Mouse (Mus musculus): ENCODE results near the gene Vamp2. TPM values are rescaled to one million over a fixed set of nuclear protein-coding genes. Genes with fewer than 3 reads are reported as not detected.

Gene Vamp2
- polyA plus RNA-seq, 1 experiment from 2014 or later, result 282 TPM

DNA sequence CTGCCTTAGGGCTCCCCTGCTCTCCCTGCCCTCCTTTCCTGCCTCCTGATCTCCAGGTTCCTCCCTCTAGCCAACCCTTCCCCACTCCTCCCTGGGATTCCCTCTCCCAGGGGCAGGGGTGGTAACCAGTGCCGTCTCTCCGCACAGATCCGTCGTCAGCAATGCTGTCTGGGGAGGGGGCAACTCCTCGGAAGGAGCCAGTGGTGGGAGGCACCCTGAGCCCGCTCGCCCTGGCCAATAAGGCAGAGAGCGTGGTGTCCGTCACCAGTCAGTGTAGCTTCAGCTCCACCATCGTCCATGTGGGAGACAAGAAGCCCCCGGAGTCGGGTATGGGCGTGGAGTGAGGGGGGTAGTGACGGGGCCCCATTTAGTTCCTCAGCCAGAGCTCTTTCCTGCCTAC, 16.2 kb downstream of the Vamp2 start:
- ATAC-seq (ENCODE audit: low read depth), result no peak
- H3K27me3 ChIP-seq, result no peaks in the 10 kb centered on the region
- WGBS, result 91% methylated on average over 14 of the region's 14 CpGs
- no peak overlapping the region for H3K4me2 ChIP-seq
- peaks cover 89% of the 10 kb centered on the region for H3K36me3 ChIP-seq
- H3K4me1 ChIP-seq (replicated peaks), result peaks cover 17% of the 10 kb centered on the region
- H3K4me3 ChIP-seq, result no peak overlapping the region
- no peak overlapping the region for H3K27ac ChIP-seq (replicated peaks)
- no peak overlapping the region for H3K9ac ChIP-seq
- no peaks in the 10 kb centered on the region for H3K9me3 ChIP-seq

- Histone ChIP-seq H3K9ac (no peak overlapping the region), H3K9me3 (no peaks in the 10 kb centered on the region), H3K27me3 (no peaks in the 10 kb centered on the region), H3K4me3 (no peak overlapping the region), H3K4me2 (no peak overlapping the region), H3K27ac (replicated peaks) (no peak overlapping the region), H3K36me3 (peaks cover 90% of the 10 kb centered on the region), H3K4me1 (replicated peaks) (peaks cover 15% of the 10 kb centered on the region)
- ATAC-seq (ENCODE audit: low read depth), result no peak
- WGBS, result 89% methylated on average over 6 of the region's 6 CpGs
These were observed 16.9 kb downstream of the Vamp2 start for GRCm38 (mm10) chr11:69105227-69105626.

- H3K4me3 ChIP-seq, result no peak overlapping the region
- no peaks in the 10 kb centered on the region for H3K27me3 ChIP-seq
- H3K9me3 ChIP-seq, result no peaks in the 10 kb centered on the region
- no peak overlapping the region for H3K27ac ChIP-seq (replicated peaks)
- no peak overlapping the region for H3K9ac ChIP-seq
- H3K36me3 ChIP-seq, result peaks cover 88% of the 10 kb centered on the region
- no peak for ATAC-seq (ENCODE audit: low read depth)
- peaks cover 13% of the 10 kb centered on the region for H3K4me1 ChIP-seq (replicated peaks)
- WGBS, result 98% methylated on average over 2 of the region's 2 CpGs
- H3K4me2 ChIP-seq, result no peak overlapping the region
These were observed 17.5 kb downstream of the Vamp2 start for GRCm38 (mm10) chr11:69105796-69106195.

DNA sequence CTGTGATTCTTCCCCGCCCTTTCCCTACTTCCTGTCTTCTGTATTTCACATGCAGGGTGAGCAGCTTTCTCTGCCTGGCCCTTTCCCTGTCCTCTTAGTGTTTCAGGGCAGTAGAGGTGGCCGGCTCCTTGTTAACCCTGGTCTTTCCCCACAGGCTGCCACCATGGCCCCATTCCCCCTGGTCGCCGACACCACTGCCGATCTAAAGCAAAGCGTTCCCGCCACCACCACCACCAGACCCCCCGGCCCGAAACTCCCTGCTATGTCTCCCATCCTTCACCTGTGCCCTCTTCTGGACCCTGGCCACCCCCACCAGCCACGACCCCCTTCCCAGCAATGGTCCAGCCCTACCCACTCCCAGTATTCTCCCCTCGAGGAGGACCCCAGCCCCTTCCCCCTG, 18.0 kb downstream of the Vamp2 start:
- Histone ChIP-seq H3K36me3 (peaks cover 83% of the 10 kb centered on the region), H3K27ac (replicated peaks) (no peak overlapping the region), H3K27me3 (no peaks in the 10 kb centered on the region), H3K9me3 (no peaks in the 10 kb centered on the region), H3K4me2 (no peak overlapping the region), H3K9ac (no peak overlapping the region), H3K4me3 (no peak overlapping the region), H3K4me1 (replicated peaks) (peaks cover 12% of the 10 kb centered on the region)
- WGBS, result 91% methylated on average over 11 of the region's 11 CpGs
- ATAC-seq (ENCODE audit: low read depth), result no peak

- WGBS, result 85% methylated on average over 11 of the region's 11 CpGs
- Histone ChIP-seq H3K4me1 (replicated peaks) (peaks cover 16% of the 10 kb centered on the region), H3K9ac (no peak overlapping the region), H3K27me3 (no peaks in the 10 kb centered on the region), H3K4me3 (no peak overlapping the region), H3K4me2 (no peak overlapping the region), H3K27ac (replicated peaks) (no peak overlapping the region), H3K9me3 (no peaks in the 10 kb centered on the region), H3K36me3 (peaks cover 78% of the 10 kb centered on the region)
- ATAC-seq (ENCODE audit: low read depth), result no peak
These were observed 18.6 kb downstream of the Vamp2 start for GRCm38 (mm10) chr11:69106842-69107241.

GRCm38 (mm10) chr11:69107676-69108075, 19.4 kb downstream of the Vamp2 start:
- no peaks in the 10 kb centered on the region for H3K9me3 ChIP-seq
- no peak overlapping the region for H3K4me2 ChIP-seq
- 93% methylated on average over 11 of the region's 11 CpGs for WGBS
- no peak overlapping the region for H3K4me3 ChIP-seq
- H3K9ac ChIP-seq, result no peak overlapping the region
- H3K27ac ChIP-seq (replicated peaks), result no peak overlapping the region
- no peaks in the 10 kb centered on the region for H3K27me3 ChIP-seq
- peaks cover 22% of the 10 kb centered on the region for H3K4me1 ChIP-seq (replicated peaks)
- H3K36me3 ChIP-seq, result peaks cover 70% of the 10 kb centered on the region
- ATAC-seq (ENCODE audit: low read depth), result no peak

DNA sequence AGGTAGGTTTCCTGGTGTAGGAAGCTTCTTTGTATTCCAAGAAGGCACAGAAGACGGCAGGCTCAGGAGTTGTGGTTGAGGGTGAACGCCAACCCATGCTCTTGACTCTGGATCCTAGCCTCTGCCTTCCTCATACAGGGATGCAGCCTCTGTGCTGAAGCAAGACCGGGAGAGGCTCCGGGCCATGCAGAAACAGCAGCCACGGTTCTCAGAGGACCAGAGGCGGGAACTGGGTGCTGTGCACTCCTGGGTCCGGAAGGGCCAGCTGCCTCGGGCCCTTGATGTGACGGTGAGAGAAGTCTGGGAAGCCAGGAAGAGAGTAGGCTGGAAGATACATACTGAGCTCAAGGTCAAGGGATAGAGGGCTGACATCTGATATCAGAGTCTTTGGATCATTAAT, 19.9 kb downstream of the Vamp2 start:
- peaks cover 5% of the 10 kb centered on the region; the same call in 1 of the 2 replicates for H3K27me3 ChIP-seq
- no peak for ATAC-seq (ENCODE audit: low read depth)
- no peaks in the 10 kb centered on the region for H3K9me3 ChIP-seq
- no peak overlapping the region for H3K4me3 ChIP-seq
- H3K36me3 ChIP-seq, result peaks cover 64% of the 10 kb centered on the region
- peaks cover 22% of the 10 kb centered on the region for H3K4me1 ChIP-seq (replicated peaks)
- WGBS, result 95% methylated on average over 9 of the region's 9 CpGs
- H3K27ac ChIP-seq (replicated peaks), result no peak overlapping the region
- no peak overlapping the region for H3K9ac ChIP-seq
- H3K4me2 ChIP-seq, result no peak overlapping the region

- peaks cover 22% of the 10 kb centered on the region for H3K4me1 ChIP-seq (replicated peaks)
- H3K9me3 ChIP-seq, result no peaks in the 10 kb centered on the region
- 86% methylated on average over 13 of the region's 13 CpGs for WGBS
- H3K4me2 ChIP-seq, result no peak overlapping the region
- no peak overlapping the region for H3K4me3 ChIP-seq
- H3K27ac ChIP-seq (replicated peaks), result no peak overlapping the region
- H3K9ac ChIP-seq, result no peak overlapping the region
- ATAC-seq (ENCODE audit: low read depth), result no peak
- H3K27me3 ChIP-seq, result peaks cover 13% of the 10 kb centered on the region; the same call in 1 of the 2 replicates
- H3K36me3 ChIP-seq, result peaks cover 54% of the 10 kb centered on the region
These were observed 21.0 kb downstream of the Vamp2 start for GRCm38 (mm10) chr11:69109032-69109900.

GRCm38 (mm10) chr11:69110319-69111046, 22.2 kb downstream of the Vamp2 start:
- Histone ChIP-seq H3K4me3 (peak overlapping the region; percentile 43), H3K27me3 (peaks cover 25% of the 10 kb centered on the region), H3K4me1 (replicated peaks) (peaks cover 22% of the 10 kb centered on the region), H3K36me3 (peaks cover 41% of the 10 kb centered on the region), H3K9me3 (no peaks in the 10 kb centered on the region), H3K9ac (peak overlapping the region; percentile 58; the same call in 1 of the 2 replicates), H3K4me2 (peak overlapping the region; percentile 60), H3K27ac (replicated peaks) (0 out of 2 replicates have a peak overlapping the region, but pooled peaks have one; percentile 28)
- peak; percentile 53; the same call in 1 of the 2 replicates for ATAC-seq (ENCODE audit: low read depth)
- WGBS, result under 1% methylated on average over 30 of the region's 30 CpGs

GRCm38 (mm10) chr11:69111051-69111810, 22.9 kb downstream of the Vamp2 start:
- H3K27ac ChIP-seq (replicated peaks), result no peak overlapping the region
- 7% methylated on average over 21 of the region's 21 CpGs for WGBS
- H3K4me3 ChIP-seq, result peak overlapping the region; percentile 43
- H3K9me3 ChIP-seq, result no peaks in the 10 kb centered on the region
- H3K36me3 ChIP-seq, result peaks cover 34% of the 10 kb centered on the region
- H3K4me2 ChIP-seq, result peak overlapping the region; percentile 60
- peaks cover 32% of the 10 kb centered on the region for H3K27me3 ChIP-seq
- ATAC-seq (ENCODE audit: low read depth), result no peak
- H3K9ac ChIP-seq, result peak overlapping the region; percentile 58
- peaks cover 22% of the 10 kb centered on the region for H3K4me1 ChIP-seq (replicated peaks)

- Histone ChIP-seq H3K4me1 (replicated peaks) (peaks cover 24% of the 10 kb centered on the region), H3K27ac (replicated peaks) (no peak overlapping the region), H3K4me3 (no peak overlapping the region), H3K9ac (peak overlapping the region; percentile 58; the same call in 1 of the 2 replicates), H3K9me3 (no peaks in the 10 kb centered on the region), H3K4me2 (peak overlapping the region; percentile 60), H3K27me3 (peaks cover 36% of the 10 kb centered on the region), H3K36me3 (peaks cover 28% of the 10 kb centered on the region)
- no peak for ATAC-seq (ENCODE audit: low read depth)
- WGBS, result 54% methylated on average over 4 of the region's 4 CpGs
These were observed 23.6 kb downstream of the Vamp2 start for GRCm38 (mm10) chr11:69111865-69112264.

Data from neural tube, embryonic 13.5 days (tissue).